Mouse (Mus musculus) liver, embryonic 18 days (tissue): Measurements from ENCODE around the gene Vmn1r54. TPM values are rescaled to one million over a fixed set of nuclear protein-coding genes. Genes with fewer than 3 reads are reported as not detected.

Source experiments
- polyA plus RNA-seq: library from polyadenylated mRNA; depleted of rRNA; stranded (reverse); fragments of >200 nt; gene quantifications from 2 replicates; pipeline ENCODE4 v1.2.3, GENCODE M21; 2012; rRNA removed

The Vmn1r54 gene
- not detected in 2 replicates for polyA plus RNA-seq

GRCm38 (mm10) chr6:90246000-90246399 is at the start of gene Vmn1r54:
TSS of gene Vmn1r54 (plus strand) at chr6:90246300.

GRCm38 (mm10) chr6:90202493-90202892 is 43.6 kb upstream of the Vmn1r54 start, which contains the start of gene V1ra8:
TSS of gene V1ra8 (plus strand) at chr6:90202793.

DNA sequence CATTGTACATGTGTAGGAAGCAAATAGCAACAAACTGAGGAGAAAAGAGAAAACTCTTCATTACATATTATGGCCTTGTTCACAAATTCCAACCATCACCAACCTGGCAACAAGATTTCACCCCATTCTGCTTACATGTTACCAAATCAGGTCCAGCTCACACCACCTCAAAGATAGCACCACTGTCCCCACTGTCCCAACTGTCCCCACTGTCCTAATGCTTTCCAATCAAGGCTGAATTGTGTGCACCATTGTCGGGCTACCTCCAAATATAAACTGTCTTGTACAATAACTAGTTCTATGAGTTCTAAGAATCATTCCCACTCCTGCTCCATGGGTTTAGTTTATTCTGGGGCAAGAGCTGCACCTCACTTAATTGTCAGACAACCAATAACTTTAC is 21.8 kb upstream of the Vmn1r54 start, which contains the start of gene Vmn1r53:
TSS of gene Vmn1r53 (minus strand) at position 101 of the 400 bp plus-strand sequence.

DNA sequence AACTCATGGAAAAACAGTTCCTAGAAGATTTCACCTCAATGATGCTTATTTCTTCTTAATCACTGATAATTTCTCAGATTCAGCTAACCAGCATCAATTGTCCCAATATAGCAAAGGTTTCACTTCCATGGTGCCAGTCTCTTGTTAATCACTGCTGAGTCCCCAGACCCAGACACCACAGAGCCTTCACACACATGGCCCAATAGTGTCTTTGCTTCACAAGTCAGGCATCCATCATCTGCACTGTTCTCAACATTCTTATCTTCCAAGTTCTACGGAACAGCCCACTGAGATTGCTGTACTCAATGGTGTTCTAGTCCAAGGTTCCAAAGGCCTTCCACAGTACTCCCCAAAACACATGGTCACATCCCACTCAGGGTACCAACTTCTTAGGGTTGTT is 54.8 kb downstream of the Vmn1r54 start, which contains the start of gene BC048671:
TSS of gene BC048671 (plus strand) at position 301 of the 400 bp plus-strand sequence.

Other genes starting within 250 kb of the Vmn1r54 start
- not detected in 2 replicates for gene Vmn1r47, start 230.2 kb upstream of the Vmn1r54 start, polyA plus RNA-seq
- not detected in 2 replicates for gene Vmn1r48, start 209.5 kb upstream of the Vmn1r54 start, polyA plus RNA-seq
- gene Vmn1r49, start 167.8 kb upstream of the Vmn1r54 start, polyA plus RNA-seq, result not detected in 2 replicates
- gene Vmn1r50, start 144.9 kb upstream of the Vmn1r54 start, polyA plus RNA-seq, result not detected in 2 replicates
- not detected in 2 replicates for gene Vmn1r51, start 123.7 kb upstream of the Vmn1r54 start, polyA plus RNA-seq
- gene Vmn1r52, start 71.5 kb upstream of the Vmn1r54 start, polyA plus RNA-seq, result not detected in 2 replicates
- not detected in 2 replicates for gene V1ra8, start 43.5 kb upstream of the Vmn1r54 start, polyA plus RNA-seq
- 0.04 and 0.13 TPM in 2 replicates for gene Vmn1r53, start 21.9 kb upstream of the Vmn1r54 start, polyA plus RNA-seq
- gene BC048671, start 54.9 kb downstream of the Vmn1r54 start, polyA plus RNA-seq, result not detected in 2 replicates
- gene Chst13, start 78.9 kb downstream of the Vmn1r54 start, polyA plus RNA-seq, result 8.0 and 9.2 TPM in 2 replicates
- gene Uroc1, start 87.0 kb downstream of the Vmn1r54 start, polyA plus RNA-seq, result 70.8 and 72.2 TPM in 2 replicates
- gene Zxdc, start 123.2 kb downstream of the Vmn1r54 start, polyA plus RNA-seq, result 2.9 and 4.0 TPM in 2 replicates
- 0.10 and 0.12 TPM in 2 replicates for gene Cfap100, start 182.5 kb downstream of the Vmn1r54 start, polyA plus RNA-seq
- gene Klf15, start 216.3 kb downstream of the Vmn1r54 start, polyA plus RNA-seq, result 31.0 and 35.7 TPM in 2 replicates
- gene Aldh1l1, start 240.1 kb downstream of the Vmn1r54 start, polyA plus RNA-seq, result 45.0 and 55.3 TPM in 2 replicates